In the genomic region with DNA sequence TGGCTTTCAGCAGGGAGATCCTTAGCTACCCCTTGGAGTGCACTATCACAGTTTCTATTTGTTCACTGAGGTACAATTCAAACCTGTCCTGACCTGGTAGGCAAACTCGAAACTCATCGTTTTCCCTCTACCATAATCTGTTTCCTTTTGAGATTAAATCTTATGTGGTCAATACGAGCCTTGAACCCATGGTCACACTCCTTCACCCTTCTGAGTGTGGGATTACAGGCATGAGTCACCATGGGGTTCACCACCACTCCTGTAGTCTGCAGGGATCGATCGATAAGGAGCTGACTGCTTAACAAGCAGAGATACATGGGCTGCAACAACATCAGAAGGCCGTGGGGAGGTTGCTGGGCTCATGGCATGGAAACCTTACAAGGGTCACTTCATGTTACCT, we compare ENCODE assay signal across 23 mouse cellular contexts.
A peak's percentile ranks its signal among the peaks of the same experiment; 100 is the strongest.
DNase-seq lines count a peak whose midpoint lies in the region; ATAC-seq and TF ChIP-seq lines count a peak whose summit lies in the region.
"Had no signal": no experiment of that assay in that cellular context is flagged by ENCODE, and none has a peak within 500 bp of the region (broad histone marks: within the 10 kb centered on the region; RNA-seq: fewer than 3 reads in every experiment).

No protein-coding gene starts in this region.

- DNase-seq in heart, adult 11 months: peak; percentile 23
- DNase-seq in heart, adult 8-10 months (ENCODE audit: low spot score): no peak
- peak; percentile 6 for DNase-seq in 416B (ENCODE audit: low read depth)
- DNase-seq in stomach, postnatal 0 days (ENCODE audit: low spot score): peak; percentile 35
- DNase-seq in neural tube, embryonic 10.5 days (ENCODE audit: extremely low spot score, low spot score): no peak
- DNase-seq in frontal cortex, postnatal 36 days (ENCODE audit: low spot score in 2 of 2): no peak
- DNase-seq: adrenal gland, adult 2 months; adrenal gland, adult 8-10 months; adrenal gland, postnatal 10 days; adrenal gland, postnatal 14 days; adrenal gland, postnatal 25 days; adrenal gland, postnatal 36 days; B cell, adult 2 months; cerebellum, adult 11 months; cerebellum, adult 11-12 months; cerebellum, adult 18-20 months had no signal

- peaks cover 7% of the 10 kb centered on the region; the same call in 1 of the 2 replicates for H3K4me1 ChIP-seq in stomach, embryonic 15.5 days
- H3K4me1 ChIP-seq in stomach, postnatal 0 days (replicated peaks; ENCODE audit: control insufficient read depth, insufficient read depth): no peaks in the 10 kb centered on the region
- H3K4me1 ChIP-seq in midbrain, embryonic 16.5 days (ENCODE audit: control insufficient read depth, insufficient read depth, low read length): no peaks in the 10 kb centered on the region

- H3K9ac ChIP-seq in stomach, embryonic 15.5 days: no peak overlapping the region
- no peak overlapping the region for H3K9ac ChIP-seq in stomach, postnatal 0 days (ENCODE audit: low read length)
- no peak overlapping the region for H3K9ac ChIP-seq in midbrain, embryonic 16.5 days (ENCODE audit: low read depth, low read length)

- no peak overlapping the region for H3K27ac ChIP-seq in stomach, embryonic 15.5 days
- H3K27ac ChIP-seq in stomach, postnatal 0 days (replicated peaks): no peak overlapping the region
- H3K27ac ChIP-seq in midbrain, embryonic 16.5 days (ENCODE audit: low read length): no peak overlapping the region

- H3K27me3 ChIP-seq in stomach, embryonic 15.5 days (replicated peaks): no peaks in the 10 kb centered on the region
- H3K27me3 ChIP-seq in stomach, postnatal 0 days (ENCODE audit: control insufficient read depth, insufficient read depth, low read length): no peaks in the 10 kb centered on the region
- no peaks in the 10 kb centered on the region for H3K27me3 ChIP-seq in midbrain, embryonic 16.5 days (ENCODE audit: control insufficient read depth, insufficient read depth, low read depth, low read length)
- H3K27me3 ChIP-seq: CH12.LX, Patski had no signal

- H3K4me2 ChIP-seq in stomach, embryonic 15.5 days: no peak overlapping the region
- no peak overlapping the region for H3K4me2 ChIP-seq in stomach, postnatal 0 days (replicated peaks; ENCODE audit: low read depth)
- no peak overlapping the region for H3K4me2 ChIP-seq in midbrain, embryonic 16.5 days (ENCODE audit: low read length)

- peak; percentile 70 for ATAC-seq in stomach, embryonic 15.5 days (ENCODE audit: insufficient read depth, low FRiP score, low read depth)
- ATAC-seq in stomach, postnatal 0 days (ENCODE audit: low FRiP score, low TSS enrichment): peak; percentile 78
- no peak for ATAC-seq in midbrain, embryonic 16.5 days
- ATAC-seq: activated CD4-positive, CD25-positive, alpha-beta regulatory T cell, adult 4 months; CD4-positive, CD25-positive, alpha-beta regulatory T cell, adult 4 months; Patski had no signal

- H3K36me3 ChIP-seq in stomach, embryonic 15.5 days: no peaks in the 10 kb centered on the region
- no peaks in the 10 kb centered on the region for H3K36me3 ChIP-seq in stomach, postnatal 0 days (ENCODE audit: control insufficient read depth, insufficient read depth, low read length)
- no peaks in the 10 kb centered on the region for H3K36me3 ChIP-seq in midbrain, embryonic 16.5 days (ENCODE audit: control insufficient read depth, insufficient read depth, low read length)
- H3K36me3 ChIP-seq: G1E had no signal

- TF ChIP-seq CTCF in stomach, postnatal 0 days (IDR thresholded peaks at IDR 0.05; ENCODE audit: low read depth): no peak

- no peak for TF ChIP-seq EP300 in stomach, postnatal 0 days (optimal IDR thresholded peaks at IDR 0.05)

- no peak overlapping the region for H3K4me3 ChIP-seq in stomach, embryonic 15.5 days (replicated peaks)
- H3K4me3 ChIP-seq in stomach, postnatal 0 days (ENCODE audit: low read depth, low read length): no peak overlapping the region
- no peak overlapping the region for H3K4me3 ChIP-seq in midbrain, embryonic 16.5 days (ENCODE audit: low read depth, low read length)

- no peaks in the 10 kb centered on the region for H3K9me3 ChIP-seq in stomach, embryonic 15.5 days
- no peaks in the 10 kb centered on the region for H3K9me3 ChIP-seq in stomach, postnatal 0 days (ENCODE audit: control insufficient read depth, low read length)
- no peaks in the 10 kb centered on the region for H3K9me3 ChIP-seq in midbrain, embryonic 16.5 days (replicated peaks; ENCODE audit: control insufficient read depth, low read length, poor library complexity, severe bottlenecking)

- 66% methylated on average over 6 of the region's 6 CpGs for WGBS in stomach, embryonic 15.5 days
- 69% methylated on average over 6 of the region's 6 CpGs for WGBS in stomach, postnatal 0 days
- WGBS in midbrain, embryonic 16.5 days: 96% methylated on average over 6 of the region's 6 CpGs

Comparison
In these comparisons a context has a peak if more than half of its experiments do, and no peak if none do; other contexts are left out.
1. DNase-seq: peak in heart, adult 11 months (single experiment), 416B (single experiment) and stomach, postnatal 0 days (single experiment); none in heart, adult 8-10 months (single experiment), neural tube, embryonic 10.5 days (single experiment) and frontal cortex, postnatal 36 days (0 of 2).